Mouse (Mus musculus): ENCODE results near the gene Ubqln1. TPM values are rescaled to one million over a fixed set of nuclear protein-coding genes. Genes with fewer than 3 reads are reported as not detected.

Gene Ubqln1
- polyA plus RNA-seq, 1 experiment: 142 TPM

GRCm38 (mm10) chr13:58128396-58128767 lies 87.1 kb downstream of the Ubqln1 start, which contains the start of gene Hnrnpa0:
TSS of gene Hnrnpa0 (minus strand) at chr13:58128556.
- Histone ChIP-seq H3K27ac (ENCODE audit: insufficient read depth, low read depth, low read length) (peak within 1 kb of the TSS; percentile 100), H3K4me1 (ENCODE audit: control insufficient read depth, insufficient read depth, low read length) (no peaks in the 10 kb centered on the region; the same call in 1 of the 2 replicates), H3K4me3 (ENCODE audit: insufficient read depth, low read depth, low read length) (peak within 1 kb of the TSS; percentile 69)
- under 1% methylated on average over 56 of the region's 62 CpGs for WGBS
- TF ChIP-seq CTCF (IDR thresholded peaks at IDR 0.05; ENCODE audit: insufficient read depth, low read depth, low read length) (no peak), POLR2A (IDR thresholded peaks at IDR 0.05; ENCODE audit: insufficient read depth, low read depth, low read length) (peak; percentile 51; the same call in 1 of the 2 replicates)

GRCm38 (mm10) chr13:58127766-58128361 lies 87.6 kb downstream of the Ubqln1 start:
- TF ChIP-seq POLR2A (IDR thresholded peaks at IDR 0.05; ENCODE audit: insufficient read depth, low read depth, low read length) (no peak), CTCF (IDR thresholded peaks at IDR 0.05; ENCODE audit: insufficient read depth, low read depth, low read length) (no peak)
- peak overlapping the region; percentile 91 for H3K27ac ChIP-seq (ENCODE audit: insufficient read depth, low read depth, low read length)
- no peaks in the 10 kb centered on the region; the same call in 1 of the 2 replicates for H3K4me1 ChIP-seq (ENCODE audit: control insufficient read depth, insufficient read depth, low read length)
- WGBS: under 1% methylated on average over 81 of the region's 81 CpGs
- H3K4me3 ChIP-seq (ENCODE audit: insufficient read depth, low read depth, low read length): peak overlapping the region; percentile 69

- Histone ChIP-seq H3K4me3 (ENCODE audit: insufficient read depth, low read depth, low read length) (peak overlapping the region; percentile 69), H3K4me1 (ENCODE audit: control insufficient read depth, insufficient read depth, low read length) (peaks cover 2% of the 10 kb centered on the region), H3K27ac (ENCODE audit: insufficient read depth, low read depth, low read length) (peak overlapping the region; percentile 45; the same call in 1 of the 2 replicates)
- 1% methylated on average over 92 of the region's 92 CpGs for WGBS
- TF ChIP-seq CTCF (IDR thresholded peaks at IDR 0.05; ENCODE audit: insufficient read depth, low read depth, low read length): no peak
- TF ChIP-seq POLR2A (IDR thresholded peaks at IDR 0.05; ENCODE audit: insufficient read depth, low read depth, low read length): no peak
Measured at GRCm38 (mm10) chr13:58126862-58127765, 88.3 kb downstream of the Ubqln1 start.

Other genes starting within 250 kb of the Ubqln1 start
- not detected in 2 replicates for gene Klhl3, start 102.1 kb downstream of the Ubqln1 start, polyA plus RNA-seq (2012; ENCODE audit: insufficient read depth, insufficient read length, low replicate concordance, missing spikeins)
- gene Hnrnpa0, start 87.1 kb downstream of the Ubqln1 start, polyA plus RNA-seq (2012; ENCODE audit: insufficient read depth, insufficient read length, low replicate concordance, missing spikeins): 114 TPM in 1 of 2 replicates, not detected in the other
- gene Idnk, start 58.0 kb downstream of the Ubqln1 start, polyA plus RNA-seq (2012; ENCODE audit: insufficient read depth, insufficient read length, low replicate concordance, missing spikeins): not detected in 2 replicates
- not detected in 2 replicates for gene Gkap1, start 60.0 kb upstream of the Ubqln1 start, polyA plus RNA-seq (2012; ENCODE audit: insufficient read depth, insufficient read length, low replicate concordance, missing spikeins)
- gene Kif27, start 143.5 kb upstream of the Ubqln1 start, polyA plus RNA-seq (2012; ENCODE audit: insufficient read depth, insufficient read length, low replicate concordance, missing spikeins): not detected in 2 replicates
- gene 2210016F16Rik, start 169.6 kb upstream of the Ubqln1 start, polyA plus RNA-seq (2012; ENCODE audit: insufficient read depth, insufficient read length, low replicate concordance, missing spikeins): not detected in 2 replicates
- not detected in 2 replicates for gene Rmi1, start 186.6 kb upstream of the Ubqln1 start, polyA plus RNA-seq (2012; ENCODE audit: insufficient read depth, insufficient read length, low replicate concordance, missing spikeins)
- 1,477 and 1,573 TPM in 2 replicates for gene Hnrnpk, start 187.7 kb upstream of the Ubqln1 start, polyA plus RNA-seq (2012; ENCODE audit: insufficient read depth, insufficient read length, low replicate concordance, missing spikeins)

Measured in olfactory bulb, adult 2 months (tissue).